Mouse (Mus musculus): Measurements from ENCODE around the gene Cyp4a30b. TPM values are rescaled to one million over a fixed set of nuclear protein-coding genes. Genes with fewer than 3 reads are reported as not detected.
"Not testable (repeated sequence)": the region's sequence is repeated elsewhere in the genome, so short reads cannot be mapped to it uniquely, and the experiment has no call there.

The Cyp4a30b gene
- polyA plus RNA-seq (2012; ENCODE audit: insufficient read depth, insufficient read length, low replicate concordance, missing spikeins) = not detected in 2 replicates

DNA sequence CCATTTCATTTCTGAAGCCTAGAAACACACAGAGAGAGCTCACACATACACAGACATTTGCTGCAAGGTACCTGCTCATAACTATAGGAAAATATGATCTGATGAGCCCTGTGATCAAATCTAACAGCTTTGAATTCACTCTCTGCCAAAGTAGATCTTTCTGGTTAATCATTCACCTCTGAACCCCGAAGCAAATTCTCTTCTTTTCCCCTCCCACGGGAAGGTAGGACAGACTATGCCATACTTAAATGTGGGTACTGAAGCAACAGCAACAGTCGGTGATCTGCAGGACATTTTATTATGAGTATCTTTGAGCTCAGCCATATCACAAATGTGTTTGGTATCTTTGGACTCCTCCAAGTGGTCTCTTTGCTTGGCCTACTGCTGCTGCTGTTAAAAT, at the start of gene Cyp4a30b:
Gene Cyp4a30b (plus strand): TSS at position 301 of the 400 bp plus-strand sequence.
- WGBS = 84% methylated on average over 3 of the region's 3 CpGs
- H3K4me3 ChIP-seq (ENCODE audit: insufficient read depth, low read depth, low read length) = no peak within 1 kb of the TSS
- TF ChIP-seq CTCF (IDR thresholded peaks at IDR 0.05; ENCODE audit: insufficient read depth, low read depth, low read length) = no peak
- no peak for TF ChIP-seq POLR2A (IDR thresholded peaks at IDR 0.05; ENCODE audit: insufficient read depth, low read depth, low read length)
- H3K27ac ChIP-seq (ENCODE audit: insufficient read depth, low read depth, low read length) = no peak within 1 kb of the TSS
- H3K4me1 ChIP-seq (ENCODE audit: control insufficient read depth, insufficient read depth, low read length) = no peaks in the 10 kb centered on the region

DNA sequence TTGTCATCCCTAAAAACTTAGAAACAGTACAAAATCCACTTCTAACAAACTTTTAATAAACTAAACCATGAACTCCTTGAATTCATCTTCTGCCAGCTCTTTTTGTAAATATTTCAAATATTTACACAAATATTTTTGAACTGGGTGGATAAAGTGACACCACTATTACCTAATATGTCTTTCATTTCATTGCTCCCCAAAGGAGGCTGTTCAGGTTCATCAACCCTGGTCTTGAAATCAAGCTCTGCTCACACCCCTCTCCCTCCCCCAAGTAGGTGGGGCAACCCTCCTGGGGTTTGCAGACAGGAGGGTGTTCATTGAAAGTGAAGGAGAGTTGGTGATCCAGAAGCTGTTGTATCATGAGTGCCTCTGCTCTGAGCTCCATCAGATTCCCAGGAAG, 41.1 kb upstream of the Cyp4a30b start, which contains the start of gene Cyp4a12b:
Gene Cyp4a12b (plus strand): TSS at position 301 of the 400 bp plus-strand sequence.
- not testable (repeated sequence) for H3K4me1 ChIP-seq (ENCODE audit: control insufficient read depth, insufficient read depth, low read length); H3K27ac ChIP-seq (ENCODE audit: insufficient read depth, low read depth, low read length); H3K4me3 ChIP-seq (ENCODE audit: insufficient read depth, low read depth, low read length)

DNA sequence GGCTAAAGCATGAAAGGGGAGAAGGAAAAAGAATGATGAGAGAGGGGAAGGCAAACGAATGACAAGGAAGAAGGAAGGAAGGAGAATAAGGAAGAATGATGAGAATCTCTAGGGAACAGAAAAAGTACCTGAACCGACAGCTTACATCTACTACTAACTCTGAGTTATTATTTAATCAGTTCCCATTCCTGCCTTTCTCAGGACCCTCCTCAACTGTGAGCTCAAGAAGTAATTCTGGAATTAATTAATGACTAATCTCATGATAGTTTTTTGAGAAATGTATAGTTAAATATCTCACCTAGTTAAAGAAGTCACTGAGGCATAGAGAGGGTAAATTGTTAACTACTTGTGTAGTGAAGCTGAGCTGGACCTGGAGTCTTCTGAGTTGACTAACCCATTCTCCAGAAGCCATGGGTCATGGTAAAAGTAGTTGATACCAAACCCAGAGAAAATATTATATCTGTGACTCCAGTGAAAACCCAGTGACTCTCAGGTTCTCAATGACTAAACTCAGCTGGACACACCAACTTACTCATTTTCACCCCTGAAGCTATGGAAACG, 1.7 kb upstream of the Cyp4a30b start:
- no peak for TF ChIP-seq CTCF (IDR thresholded peaks at IDR 0.05; ENCODE audit: insufficient read depth, low read depth, low read length)
- TF ChIP-seq POLR2A (IDR thresholded peaks at IDR 0.05; ENCODE audit: insufficient read depth, low read depth, low read length) = no peak
- Histone ChIP-seq H3K4me1 (ENCODE audit: control insufficient read depth, insufficient read depth, low read length) (no peaks in the 10 kb centered on the region), H3K4me3 (ENCODE audit: insufficient read depth, low read depth, low read length) (no peak overlapping the region), H3K27ac (ENCODE audit: insufficient read depth, low read depth, low read length) (no peak overlapping the region)
- 78% methylated on average over 3 of the region's 3 CpGs for WGBS

DNA sequence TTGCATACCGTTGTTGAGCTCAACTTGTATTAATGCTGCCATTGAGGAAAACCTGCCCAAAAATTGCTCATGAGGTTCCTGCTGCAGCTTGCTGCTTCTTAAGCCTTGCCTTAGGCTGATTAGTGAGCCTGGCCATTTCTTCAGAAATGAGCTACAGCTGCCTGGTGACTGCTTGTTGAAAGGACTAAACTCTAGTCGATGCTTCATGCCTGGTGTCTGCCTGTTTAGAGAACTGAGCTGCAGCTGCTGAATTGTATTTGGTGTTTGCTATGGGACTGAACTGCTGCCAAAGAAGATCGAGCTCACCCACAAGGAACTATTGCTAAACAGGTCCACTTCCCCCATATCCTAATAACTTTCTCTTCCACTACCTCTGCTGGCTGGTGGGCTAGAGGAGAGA, 21.2 kb downstream of the Cyp4a30b start:
- not testable (repeated sequence) for H3K4me3 ChIP-seq (ENCODE audit: insufficient read depth, low read depth, low read length); H3K4me1 ChIP-seq (ENCODE audit: control insufficient read depth, insufficient read depth, low read length); H3K27ac ChIP-seq (ENCODE audit: insufficient read depth, low read depth, low read length)
- 54% methylated on average over 3 of the region's 3 CpGs for WGBS

DNA sequence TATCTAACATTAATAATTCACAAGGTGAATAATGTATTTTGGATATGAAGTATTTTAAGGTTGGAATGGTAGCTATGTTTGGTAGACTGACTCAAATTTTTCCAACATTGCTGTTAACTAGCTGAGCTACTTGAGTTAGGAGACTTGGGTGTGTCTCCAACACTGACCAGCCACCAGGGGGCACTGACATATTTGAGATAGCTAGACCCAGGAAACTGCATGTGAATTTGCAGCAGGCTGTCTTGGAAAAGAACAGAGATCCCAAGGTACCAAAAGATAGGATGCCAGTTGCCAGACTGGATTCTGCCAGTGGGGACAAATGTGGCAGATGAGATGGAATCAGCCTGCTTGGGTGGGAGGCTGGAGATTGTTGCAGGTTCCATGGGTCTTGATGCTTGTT, 23.6 kb downstream of the Cyp4a30b start:
- H3K27ac ChIP-seq (ENCODE audit: insufficient read depth, low read depth, low read length); H3K4me3 ChIP-seq (ENCODE audit: insufficient read depth, low read depth, low read length); H3K4me1 ChIP-seq (ENCODE audit: control insufficient read depth, insufficient read depth, low read length): not testable (repeated sequence)

DNA sequence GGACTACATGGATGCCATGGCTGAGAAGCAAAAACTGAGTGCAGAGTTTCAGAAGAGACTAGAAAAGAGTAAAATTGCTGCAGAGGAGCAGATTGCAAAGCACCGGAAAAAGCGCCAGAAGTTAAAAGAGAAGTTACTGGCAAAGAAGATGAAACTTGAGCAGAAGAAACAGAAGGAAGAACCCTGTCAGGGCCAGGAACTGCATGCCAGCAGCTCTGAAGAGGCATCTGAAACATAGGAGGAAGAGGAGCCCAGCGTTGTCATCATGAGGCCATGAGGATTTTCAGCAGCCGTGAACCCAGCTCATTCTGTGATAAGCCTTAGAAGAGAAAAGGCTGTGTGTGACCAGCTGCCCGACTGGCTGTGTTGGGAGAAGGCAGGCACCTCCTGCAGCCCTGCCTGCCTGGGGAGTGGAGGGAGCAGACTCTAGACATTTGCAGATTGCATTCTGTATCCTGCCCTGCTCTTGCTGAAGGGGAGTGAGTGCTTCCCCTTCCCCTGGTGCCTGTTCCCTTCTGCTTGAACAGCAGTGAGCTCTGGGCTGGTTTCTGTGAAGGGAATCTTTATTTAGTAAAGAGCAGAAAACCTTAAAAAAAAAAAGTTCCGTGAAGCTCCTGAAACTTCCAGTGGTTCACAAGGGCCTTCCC, 28.7 kb downstream of the Cyp4a30b start:
- Histone ChIP-seq H3K27ac (ENCODE audit: insufficient read depth, low read depth, low read length) (no peak overlapping the region), H3K4me1 (ENCODE audit: control insufficient read depth, insufficient read depth, low read length) (no peaks in the 10 kb centered on the region), H3K4me3 (ENCODE audit: insufficient read depth, low read depth, low read length) (no peak overlapping the region)
- 80% methylated on average over 6 of the region's 6 CpGs for WGBS
- TF ChIP-seq CTCF (IDR thresholded peaks at IDR 0.05; ENCODE audit: insufficient read depth, low read depth, low read length) (no peak), POLR2A (IDR thresholded peaks at IDR 0.05; ENCODE audit: insufficient read depth, low read depth, low read length) (no peak)

DNA sequence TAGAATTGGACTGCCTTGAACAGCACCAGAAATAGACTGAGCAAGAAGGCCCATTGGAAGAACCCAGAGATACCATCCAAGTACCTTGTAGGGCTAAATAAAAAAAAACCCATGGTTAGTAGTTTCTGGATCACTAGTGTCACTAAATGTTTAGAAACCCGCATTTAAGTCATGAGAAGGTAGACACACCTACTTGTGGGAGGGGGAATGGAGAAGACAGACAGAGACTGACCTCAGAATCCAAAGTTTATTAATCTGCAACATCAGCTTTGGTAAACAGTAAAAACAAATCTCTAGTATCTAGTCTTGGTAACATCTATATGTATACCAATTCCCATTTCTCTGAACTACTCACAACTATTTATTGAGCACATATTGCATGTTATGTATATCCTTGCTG, 43.6 kb downstream of the Cyp4a30b start, which contains the start of gene Cyp4a14:
Gene Cyp4a14 (minus strand): TSS at position 142 of the 400 bp plus-strand sequence.
- Histone ChIP-seq H3K27ac (ENCODE audit: insufficient read depth, low read depth, low read length) (no peak within 1 kb of the TSS), H3K4me3 (ENCODE audit: insufficient read depth, low read depth, low read length) (no peak within 1 kb of the TSS), H3K4me1 (ENCODE audit: control insufficient read depth, insufficient read depth, low read length) (no peaks in the 10 kb centered on the region)
- TF ChIP-seq POLR2A (IDR thresholded peaks at IDR 0.05; ENCODE audit: insufficient read depth, low read depth, low read length) (no peak), CTCF (IDR thresholded peaks at IDR 0.05; ENCODE audit: insufficient read depth, low read depth, low read length) (no peak)
- 76% methylated on average over 1 of the region's 1 CpGs for WGBS

DNA sequence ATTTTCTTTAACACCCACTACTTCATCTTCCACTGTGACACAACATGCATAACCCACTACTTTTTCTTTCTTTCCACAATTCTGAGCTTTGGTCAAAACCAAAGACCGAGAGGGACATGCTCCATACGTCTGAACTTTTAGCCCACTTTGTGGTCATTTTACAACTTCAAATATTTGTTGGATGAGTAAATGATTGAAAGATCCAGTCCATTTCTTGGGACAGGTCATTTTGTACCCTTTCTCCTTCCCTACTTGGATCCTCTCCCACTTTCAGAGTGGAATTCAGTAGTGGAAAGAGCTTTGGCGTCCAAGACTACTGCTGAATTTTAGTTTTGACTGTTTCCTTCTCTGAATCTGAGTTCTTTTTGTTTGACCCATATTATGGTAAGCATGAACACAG, 45.1 kb downstream of the Cyp4a30b start:
- no peak overlapping the region for H3K27ac ChIP-seq (ENCODE audit: insufficient read depth, low read depth, low read length)
- WGBS = 86% methylated on average over 3 of the region's 3 CpGs
- TF ChIP-seq POLR2A (IDR thresholded peaks at IDR 0.05; ENCODE audit: insufficient read depth, low read depth, low read length) (no peak), CTCF (IDR thresholded peaks at IDR 0.05; ENCODE audit: insufficient read depth, low read depth, low read length) (no peak)
- H3K4me3 ChIP-seq (ENCODE audit: insufficient read depth, low read depth, low read length) = no peak overlapping the region
- no peaks in the 10 kb centered on the region for H3K4me1 ChIP-seq (ENCODE audit: control insufficient read depth, insufficient read depth, low read length)

DNA sequence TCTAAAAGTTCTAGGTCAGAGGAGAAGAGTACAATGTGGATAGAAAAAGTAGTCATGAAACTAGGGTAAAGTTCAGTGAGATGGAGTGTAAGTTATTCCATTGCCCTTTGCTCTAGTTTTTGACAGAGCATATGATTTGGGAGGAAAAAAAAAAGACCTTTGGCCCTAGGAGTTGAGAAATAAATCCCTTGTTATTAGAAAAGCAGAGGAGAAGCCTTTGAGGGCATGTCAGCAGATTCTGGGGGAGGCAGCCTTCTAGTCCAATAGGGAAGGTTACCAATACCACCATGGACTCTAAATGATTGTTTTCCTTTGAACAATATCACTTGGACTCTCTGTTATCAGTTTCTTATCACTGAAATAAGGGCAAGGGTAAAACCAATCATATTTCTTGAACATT, 61.6 kb downstream of the Cyp4a30b start:
- not testable (repeated sequence) for H3K27ac ChIP-seq (ENCODE audit: insufficient read depth, low read depth, low read length); H3K4me1 ChIP-seq (ENCODE audit: control insufficient read depth, insufficient read depth, low read length); H3K4me3 ChIP-seq (ENCODE audit: insufficient read depth, low read depth, low read length)

DNA sequence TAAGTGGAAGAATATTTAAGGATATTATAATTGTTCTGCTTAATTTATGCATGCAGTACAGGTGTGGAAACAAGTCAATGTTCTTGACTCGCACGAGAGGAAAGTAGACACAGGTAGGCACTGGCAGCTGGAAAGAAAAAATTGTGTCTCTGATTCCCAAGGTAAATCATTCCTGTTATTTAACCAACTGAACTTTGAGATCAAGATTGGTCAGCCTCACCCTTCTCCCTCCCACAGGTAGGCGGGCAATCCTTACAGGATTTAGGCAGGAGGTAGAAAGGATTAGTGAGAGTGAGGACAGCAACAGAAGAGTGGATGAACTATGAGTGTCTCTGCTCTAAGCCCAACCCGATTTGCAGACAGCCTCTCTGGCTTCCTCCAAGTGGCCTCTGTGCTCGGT, 65.6 kb downstream of the Cyp4a30b start, which contains the start of gene Cyp4a10:
Gene Cyp4a10 (plus strand): TSS at position 265 of the 400 bp plus-strand sequence.
- not testable (repeated sequence) for H3K4me1 ChIP-seq (ENCODE audit: control insufficient read depth, insufficient read depth, low read length); H3K4me3 ChIP-seq (ENCODE audit: insufficient read depth, low read depth, low read length); H3K27ac ChIP-seq (ENCODE audit: insufficient read depth, low read depth, low read length)
- 86% methylated on average over 5 of the region's 5 CpGs for WGBS

Measured in olfactory bulb, adult 2 months (tissue).